Mouse (Mus musculus): Measurements from ENCODE around the gene Sart3. TPM values are rescaled to one million over a fixed set of nuclear protein-coding genes. Genes with fewer than 3 reads are reported as not detected.
A peak's percentile ranks its signal among the peaks of the same experiment; 100 is the strongest.
"Not testable (repeated sequence)": the region's sequence is repeated elsewhere in the genome, so short reads cannot be mapped to it uniquely, and the experiment has no call there.

The Sart3 gene
- 48.2 and 63.5 TPM in 2 replicates for polyA plus RNA-seq (2012; rRNA removed)

GRCm38 (mm10) chr5:113772450-113772895 is at the start of gene Sart3, which contains the start of gene Iscu:
TSS of gene Sart3 (minus strand) at chr5:113772510.
TSS of gene Iscu (plus strand) at chr5:113772748.
- peak; percentile 99 for DNase-seq (ENCODE audit: low read depth)
- TF ChIP-seq POLR2A (IDR thresholded peaks at IDR 0.05; ENCODE audit: borderline replicate concordance, extremely low read depth, insufficient read depth, insufficient read length, poor library complexity, severe bottlenecking) = peak; percentile 82
- no peak for TF ChIP-seq CTCF (IDR thresholded peaks at IDR 0.05; ENCODE audit: borderline replicate concordance, extremely low read depth, insufficient read depth, insufficient read length)

- TF ChIP-seq POLR2A (IDR thresholded peaks at IDR 0.05; ENCODE audit: borderline replicate concordance, extremely low read depth, insufficient read depth, insufficient read length, poor library complexity, severe bottlenecking) = no peak
- TF ChIP-seq CTCF (IDR thresholded peaks at IDR 0.05; ENCODE audit: borderline replicate concordance, extremely low read depth, insufficient read depth, insufficient read length) = no peak
Measured at GRCm38 (mm10) chr5:113818572-113818971, 46.3 kb upstream of the Sart3 start.

GRCm38 (mm10) chr5:113815638-113816152 is 43.4 kb upstream of the Sart3 start:
- peak; percentile 73 for DNase-seq (ENCODE audit: low read depth)
- TF ChIP-seq POLR2A (IDR thresholded peaks at IDR 0.05; ENCODE audit: borderline replicate concordance, extremely low read depth, insufficient read depth, insufficient read length, poor library complexity, severe bottlenecking) = no peak
- TF ChIP-seq CTCF (IDR thresholded peaks at IDR 0.05; ENCODE audit: borderline replicate concordance, extremely low read depth, insufficient read depth, insufficient read length) = peak; percentile 92

More at GRCm38 (mm10) chr5:113818572-113818971, 46.3 kb upstream of the Sart3 start:
- DNase-seq (ENCODE audit: low read depth) = peak; percentile 60

GRCm38 (mm10) chr5:113815041-113815389 is 42.7 kb upstream of the Sart3 start:
- TF ChIP-seq POLR2A (IDR thresholded peaks at IDR 0.05; ENCODE audit: borderline replicate concordance, extremely low read depth, insufficient read depth, insufficient read length, poor library complexity, severe bottlenecking) (no peak), CTCF (IDR thresholded peaks at IDR 0.05; ENCODE audit: borderline replicate concordance, extremely low read depth, insufficient read depth, insufficient read length) (no peak)
- DNase-seq (ENCODE audit: low read depth) = no peak

- no peak for DNase-seq (ENCODE audit: low read depth)
- TF ChIP-seq POLR2A (IDR thresholded peaks at IDR 0.05; ENCODE audit: borderline replicate concordance, extremely low read depth, insufficient read depth, insufficient read length, poor library complexity, severe bottlenecking) (no peak), CTCF (IDR thresholded peaks at IDR 0.05; ENCODE audit: borderline replicate concordance, extremely low read depth, insufficient read depth, insufficient read length) (no peak)
Measured at GRCm38 (mm10) chr5:113814111-113815040, 42.1 kb upstream of the Sart3 start.

- DNase-seq (ENCODE audit: low read depth) = no peak
- TF ChIP-seq POLR2A (IDR thresholded peaks at IDR 0.05; ENCODE audit: borderline replicate concordance, extremely low read depth, insufficient read depth, insufficient read length, poor library complexity, severe bottlenecking) (no peak), CTCF (IDR thresholded peaks at IDR 0.05; ENCODE audit: borderline replicate concordance, extremely low read depth, insufficient read depth, insufficient read length) (peak; percentile 37; the same call in 1 of the 2 replicates)
Measured at GRCm38 (mm10) chr5:113813608-113814007, 41.3 kb upstream of the Sart3 start.

- DNase-seq (ENCODE audit: low read depth) = no peak
- no peak for TF ChIP-seq POLR2A (IDR thresholded peaks at IDR 0.05; ENCODE audit: borderline replicate concordance, extremely low read depth, insufficient read depth, insufficient read length, poor library complexity, severe bottlenecking)
- TF ChIP-seq CTCF (IDR thresholded peaks at IDR 0.05; ENCODE audit: borderline replicate concordance, extremely low read depth, insufficient read depth, insufficient read length) = no peak
Measured at GRCm38 (mm10) chr5:113812638-113813037, 40.3 kb upstream of the Sart3 start.

- TF ChIP-seq CTCF (IDR thresholded peaks at IDR 0.05; ENCODE audit: borderline replicate concordance, extremely low read depth, insufficient read depth, insufficient read length) = peak; percentile 7; the same call in 1 of the 2 replicates
- not testable (repeated sequence) for DNase-seq (ENCODE audit: low read depth)
Measured at GRCm38 (mm10) chr5:113811824-113812420, 39.6 kb upstream of the Sart3 start.

- TF ChIP-seq POLR2A (IDR thresholded peaks at IDR 0.05; ENCODE audit: borderline replicate concordance, extremely low read depth, insufficient read depth, insufficient read length, poor library complexity, severe bottlenecking) (no peak), CTCF (IDR thresholded peaks at IDR 0.05; ENCODE audit: borderline replicate concordance, extremely low read depth, insufficient read depth, insufficient read length) (no peak)
- DNase-seq (ENCODE audit: low read depth) = no peak
Measured at GRCm38 (mm10) chr5:113810111-113810510, 37.8 kb upstream of the Sart3 start.

GRCm38 (mm10) chr5:113808177-113808576 is 35.9 kb upstream of the Sart3 start:
- TF ChIP-seq CTCF (IDR thresholded peaks at IDR 0.05; ENCODE audit: borderline replicate concordance, extremely low read depth, insufficient read depth, insufficient read length) = no peak
- no peak for TF ChIP-seq POLR2A (IDR thresholded peaks at IDR 0.05; ENCODE audit: borderline replicate concordance, extremely low read depth, insufficient read depth, insufficient read length, poor library complexity, severe bottlenecking)
- DNase-seq (ENCODE audit: low read depth) = no peak

- TF ChIP-seq CTCF (IDR thresholded peaks at IDR 0.05; ENCODE audit: borderline replicate concordance, extremely low read depth, insufficient read depth, insufficient read length) = no peak
- no peak for TF ChIP-seq POLR2A (IDR thresholded peaks at IDR 0.05; ENCODE audit: borderline replicate concordance, extremely low read depth, insufficient read depth, insufficient read length, poor library complexity, severe bottlenecking)
- no peak for DNase-seq (ENCODE audit: low read depth)
Measured at GRCm38 (mm10) chr5:113807712-113808111, 35.4 kb upstream of the Sart3 start.

Data from brain, embryonic 14.5 days (tissue).